Mouse (Mus musculus) thymus, postnatal 14 days (tissue): ENCODE results near the gene Lad1.

Experiments used
- DNase-seq: peaks from one replicate; pipeline ENCODE4 v3.0.0; 2021

The Lad1 gene

DNA sequence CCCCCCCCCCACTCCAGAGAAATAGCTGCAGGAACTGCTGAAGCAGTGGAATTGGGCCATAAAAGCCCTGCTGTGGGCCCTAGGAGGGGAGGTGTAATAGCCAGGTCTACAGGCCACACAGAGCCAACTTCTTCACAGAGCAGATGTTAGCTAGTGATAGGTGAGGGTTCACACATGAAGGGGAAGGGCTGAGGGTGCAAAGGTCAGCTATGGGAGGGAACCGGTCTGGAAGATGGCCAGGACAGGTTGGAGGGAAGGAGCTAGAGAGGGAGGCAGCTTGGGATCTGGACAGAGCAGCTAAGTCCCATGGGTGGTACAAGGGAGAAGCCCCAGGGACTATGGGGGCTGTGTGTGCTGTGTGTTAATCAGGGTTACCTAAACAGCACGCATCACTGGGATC lies 8.2 kb upstream of the Lad1 start:
- no peak for DNase-seq

GRCm38 (mm10) chr1:135811016-135811646 lies 7.3 kb upstream of the Lad1 start:
- peak; percentile 93 for DNase-seq

DNA sequence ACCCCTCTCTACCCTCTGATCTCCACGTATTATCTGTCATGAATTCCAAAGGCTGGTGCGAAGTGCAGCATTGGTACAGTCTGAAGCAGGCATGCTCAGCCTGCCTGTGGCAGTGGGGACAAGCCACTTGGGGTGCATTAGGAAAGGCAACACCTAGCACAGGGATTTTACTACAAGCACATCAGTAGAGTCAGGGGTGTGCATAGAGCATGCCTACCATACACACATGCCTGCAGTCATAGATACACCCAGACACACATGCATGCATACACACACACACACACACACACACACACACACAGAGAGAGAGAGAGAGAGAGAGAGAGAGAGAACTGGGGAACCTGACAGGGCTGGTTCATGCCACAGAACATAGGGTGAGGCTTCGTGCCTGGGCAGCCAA lies 6.2 kb upstream of the Lad1 start:
- no peak for DNase-seq

- DNase-seq, result no peak
These were observed 5.8 kb upstream of the Lad1 start for GRCm38 (mm10) chr1:135812618-135813017.

DNA sequence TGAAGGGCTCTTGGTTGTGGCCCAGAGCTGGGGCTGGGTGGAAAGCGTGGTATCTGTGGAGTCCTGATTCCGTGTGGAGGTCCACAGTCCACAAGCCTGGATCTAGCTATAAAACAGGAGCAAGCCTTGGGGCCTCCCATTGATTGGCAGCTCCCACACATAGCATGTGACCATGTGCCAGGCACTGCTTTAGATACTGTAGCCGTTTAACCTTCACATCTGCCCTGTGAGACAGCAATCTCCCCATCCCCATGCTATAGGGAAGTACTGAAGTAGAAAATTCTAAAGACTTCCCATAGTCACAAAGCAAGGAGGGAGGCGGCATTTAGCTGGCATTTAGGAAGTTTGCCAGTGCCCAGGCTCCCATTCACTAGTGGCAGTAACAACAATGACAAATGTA lies 5.3 kb upstream of the Lad1 start:
- DNase-seq, result no peak

- DNase-seq, result peak; percentile 66
These were observed 4.6 kb upstream of the Lad1 start for GRCm38 (mm10) chr1:135813687-135814395.

DNA sequence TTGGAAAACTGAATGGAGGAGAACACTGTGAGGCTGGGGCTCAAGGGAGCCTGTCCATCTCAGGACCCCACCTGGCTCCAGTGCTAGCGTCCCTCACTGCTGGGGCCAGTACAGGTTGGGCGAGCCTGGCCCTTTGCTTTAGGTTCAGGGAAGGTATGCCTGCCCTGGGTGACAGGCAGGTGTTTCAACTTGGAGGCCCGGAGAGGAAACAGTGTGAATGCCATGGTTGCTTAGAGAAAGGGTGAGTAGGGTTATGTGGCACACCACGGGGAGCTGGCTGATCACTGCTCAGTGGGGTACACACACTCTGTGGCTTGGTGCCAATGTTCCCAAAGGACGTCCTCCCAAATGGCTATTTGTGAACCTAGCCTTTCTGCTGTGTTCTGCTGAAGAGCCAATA lies 3.9 kb upstream of the Lad1 start:
- DNase-seq, result peak; percentile 39

DNA sequence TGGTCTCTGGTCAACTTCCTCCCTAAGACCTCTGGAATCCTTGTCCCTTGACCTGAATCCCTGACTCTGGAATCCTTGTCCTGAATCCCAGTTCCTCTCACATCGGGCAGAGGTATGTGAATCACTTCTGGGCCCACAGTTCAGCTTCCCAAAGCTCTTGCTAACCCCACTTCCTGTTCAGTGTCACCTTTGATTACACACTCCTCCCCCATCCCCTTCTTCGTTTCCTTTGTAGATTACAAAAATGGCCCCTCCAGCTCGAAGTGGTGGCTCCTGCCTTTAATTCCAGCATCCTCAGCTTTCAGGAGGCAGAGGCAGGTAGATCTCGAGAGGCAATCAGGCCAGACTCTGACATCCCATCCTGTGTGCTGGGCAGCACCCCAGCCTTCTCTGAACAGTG lies 803 bp upstream of the Lad1 start:
- peak; percentile 39 for DNase-seq

DNA sequence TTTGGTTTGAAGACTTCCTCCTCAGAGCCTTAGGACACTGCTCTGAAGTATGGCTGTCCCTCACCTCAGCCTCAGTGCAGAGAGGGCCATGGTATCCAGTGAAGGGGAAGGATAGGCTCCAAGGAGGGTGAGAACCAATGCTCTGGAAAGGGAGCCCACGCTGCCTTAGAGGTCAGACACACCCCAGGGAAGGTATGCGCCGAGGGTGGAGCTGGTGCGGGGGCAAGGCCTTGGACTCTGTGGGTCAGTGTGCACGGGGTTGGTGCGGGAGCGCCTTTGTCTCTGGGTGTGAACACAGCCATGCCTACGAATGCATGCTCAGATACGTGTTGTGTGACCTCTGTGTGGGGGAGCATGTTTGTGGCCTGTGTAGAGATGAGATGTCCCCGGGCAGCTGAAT lies 1.7 kb downstream of the Lad1 start:
- no peak for DNase-seq

DNA sequence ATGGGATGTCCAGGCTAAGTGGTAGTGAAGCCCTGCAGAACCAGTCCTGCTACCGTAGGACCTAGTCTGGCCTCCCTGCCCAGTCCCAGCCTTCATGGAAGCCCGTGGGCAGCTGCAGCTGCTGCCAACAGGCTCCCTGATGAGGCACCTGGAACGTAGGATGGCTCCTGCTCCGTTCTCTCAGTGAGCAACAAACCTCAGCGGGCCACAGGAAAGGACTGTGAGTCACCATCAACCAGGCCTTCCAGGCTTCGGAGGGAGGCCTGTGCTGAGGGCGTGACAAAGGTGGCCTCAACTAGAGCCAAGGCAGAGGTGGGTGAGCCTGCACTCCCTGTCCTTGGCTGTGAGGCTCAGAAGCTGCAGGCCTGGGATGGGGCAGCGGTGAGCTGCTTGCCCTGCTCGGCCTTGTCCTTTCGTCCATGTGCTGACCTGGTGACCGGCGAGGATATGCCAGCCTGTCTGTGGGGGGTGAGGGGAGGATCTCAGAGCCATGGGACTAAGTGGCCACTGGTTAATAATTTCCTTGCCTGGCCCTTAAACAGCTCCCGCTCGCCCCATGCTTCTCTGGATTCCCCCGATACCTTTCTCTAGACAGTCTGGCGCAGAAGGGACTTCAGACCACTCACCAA lies 2.5 kb downstream of the Lad1 start:
- DNase-seq, result no peak

DNA sequence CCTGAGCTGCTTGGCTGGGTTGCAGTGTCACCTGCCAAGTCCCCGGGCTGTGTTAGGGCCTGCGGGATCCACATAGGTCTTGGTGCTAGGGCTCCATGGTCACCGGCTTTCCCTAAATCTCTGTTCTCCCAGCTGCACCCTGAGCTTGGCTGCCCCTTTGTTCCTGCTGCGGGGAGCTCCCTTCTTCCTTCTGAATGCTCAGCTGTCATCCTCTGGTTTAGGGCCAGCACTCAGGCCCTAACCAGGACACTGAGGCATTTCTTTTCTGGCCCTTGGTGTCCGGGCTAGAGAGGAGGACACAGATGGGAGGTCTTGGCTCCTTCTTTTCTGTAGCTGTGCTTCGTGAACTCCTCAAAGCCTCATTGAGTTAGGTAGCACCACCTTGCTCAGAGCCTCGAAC lies 3.4 kb downstream of the Lad1 start:
- DNase-seq, result no peak

DNA sequence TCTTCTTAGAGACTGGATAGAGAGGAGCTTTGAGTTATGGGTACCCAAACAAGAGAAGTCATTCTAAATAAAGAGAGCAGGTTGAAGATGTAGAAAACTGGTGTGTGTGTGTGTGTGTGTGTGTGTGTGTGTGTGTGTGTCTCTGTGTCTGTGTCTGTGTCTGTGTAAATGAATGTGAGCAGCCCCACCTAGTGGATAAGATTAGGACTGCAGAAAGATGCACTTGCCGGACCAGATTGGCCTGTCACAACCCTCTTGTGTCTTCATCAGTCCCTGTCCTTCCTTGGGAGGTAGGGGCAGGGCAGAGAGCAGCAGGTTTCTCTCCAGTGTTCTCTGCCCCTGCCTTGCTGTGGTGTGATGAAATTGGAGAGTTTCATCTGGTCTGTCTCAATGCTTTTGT lies 10.5 kb downstream of the Lad1 start:
- peak; percentile 60 for DNase-seq

DNA sequence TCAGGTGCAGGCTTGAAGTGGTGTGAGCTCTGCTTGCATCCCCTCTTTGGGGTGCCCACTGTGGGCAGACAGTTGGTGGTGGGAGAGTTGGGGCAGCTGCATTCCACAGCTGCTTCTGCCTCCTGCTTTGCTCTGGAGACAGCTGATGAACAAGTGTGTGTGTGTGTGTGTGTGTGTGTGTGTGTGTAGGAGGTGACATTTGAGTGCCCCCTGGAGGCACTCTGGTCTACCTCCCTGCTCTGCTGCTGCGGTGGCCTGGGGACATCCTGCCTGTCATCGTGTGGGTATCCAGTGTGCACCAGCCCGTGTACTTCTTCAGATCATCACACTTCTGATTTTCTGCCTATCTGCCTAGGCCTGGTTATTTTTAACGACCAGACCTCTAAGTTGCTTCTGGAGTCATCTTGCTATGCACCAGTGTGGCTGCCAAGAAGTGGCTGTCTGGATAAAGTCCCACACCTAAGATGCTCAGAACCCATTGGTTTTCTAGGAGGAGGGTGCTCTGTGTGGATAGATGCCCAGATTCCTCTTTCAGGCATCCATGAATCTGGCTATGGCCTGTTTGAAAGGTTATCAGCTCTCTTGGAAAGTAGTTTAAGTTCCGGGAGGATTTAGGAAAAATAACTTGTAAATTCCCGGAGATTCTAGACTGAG lies 15.9 kb downstream of the Lad1 start:
- DNase-seq, result peak; percentile 51

- DNase-seq, result no peak
These were observed 16.6 kb downstream of the Lad1 start for GRCm38 (mm10) chr1:135834983-135835382.

- DNase-seq, result no peak
These were observed 17.5 kb downstream of the Lad1 start, which contains the start of gene Tnnt2 for GRCm38 (mm10) chr1:135835716-135836483. TSS of gene Tnnt2 (plus strand) at chr1:135836354.

GRCm38 (mm10) chr1:135838626-135839025 lies 20.2 kb downstream of the Lad1 start:
- no peak for DNase-seq

DNA sequence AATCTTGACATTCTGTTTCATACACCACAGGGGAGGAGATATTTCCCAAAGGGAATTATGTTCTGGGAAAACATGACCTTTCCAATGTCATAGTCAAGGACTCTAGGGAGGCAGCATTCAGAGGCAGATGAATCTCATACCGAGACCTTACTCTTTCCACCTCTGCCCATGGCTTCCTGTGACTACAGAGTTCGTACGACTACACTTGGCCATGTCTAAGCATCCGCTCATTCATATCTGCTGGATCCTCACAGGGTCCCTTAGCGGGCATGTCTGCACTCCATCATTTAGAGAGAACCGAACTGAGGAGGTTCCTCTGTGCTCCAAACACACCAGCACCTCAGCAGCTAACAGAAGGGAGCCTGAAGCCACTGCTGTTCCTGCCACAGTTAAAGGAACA lies 20.7 kb downstream of the Lad1 start:
- no peak for DNase-seq

DNA sequence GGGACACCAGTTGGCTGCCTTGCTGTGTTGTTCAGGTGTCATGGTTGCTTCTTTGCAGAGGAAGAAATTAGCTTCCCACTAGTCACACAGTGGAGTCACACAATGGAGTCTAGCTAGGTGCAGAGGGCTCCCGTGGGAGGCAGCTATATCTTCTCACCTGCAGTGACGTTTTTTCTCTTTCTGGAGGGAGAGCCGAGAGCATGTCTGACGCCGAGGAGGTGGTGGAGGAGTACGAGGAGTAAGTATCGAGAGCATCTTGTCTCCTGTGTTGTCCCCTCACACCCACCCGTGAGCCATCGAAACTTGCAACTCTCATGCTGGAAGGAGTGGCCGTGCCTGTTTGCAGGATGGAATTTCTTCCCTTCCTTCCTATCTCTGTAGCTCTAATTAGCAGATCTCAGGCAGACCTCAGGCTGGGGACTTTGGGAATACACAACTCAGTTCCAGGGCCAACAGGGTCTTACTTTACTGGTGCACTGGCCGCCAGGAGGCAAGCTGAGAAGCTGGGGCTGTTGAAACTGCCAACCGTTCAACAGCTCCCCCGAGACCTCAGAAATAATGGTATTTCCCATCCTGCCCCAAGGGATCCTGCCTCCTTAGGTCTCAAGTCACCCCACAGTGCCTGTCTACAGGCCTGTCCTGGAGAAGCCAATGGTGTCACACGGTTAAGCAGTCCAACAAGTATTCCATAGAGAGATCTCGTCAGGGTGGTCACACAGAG lies 22.4 kb downstream of the Lad1 start:
- no peak for DNase-seq

DNA sequence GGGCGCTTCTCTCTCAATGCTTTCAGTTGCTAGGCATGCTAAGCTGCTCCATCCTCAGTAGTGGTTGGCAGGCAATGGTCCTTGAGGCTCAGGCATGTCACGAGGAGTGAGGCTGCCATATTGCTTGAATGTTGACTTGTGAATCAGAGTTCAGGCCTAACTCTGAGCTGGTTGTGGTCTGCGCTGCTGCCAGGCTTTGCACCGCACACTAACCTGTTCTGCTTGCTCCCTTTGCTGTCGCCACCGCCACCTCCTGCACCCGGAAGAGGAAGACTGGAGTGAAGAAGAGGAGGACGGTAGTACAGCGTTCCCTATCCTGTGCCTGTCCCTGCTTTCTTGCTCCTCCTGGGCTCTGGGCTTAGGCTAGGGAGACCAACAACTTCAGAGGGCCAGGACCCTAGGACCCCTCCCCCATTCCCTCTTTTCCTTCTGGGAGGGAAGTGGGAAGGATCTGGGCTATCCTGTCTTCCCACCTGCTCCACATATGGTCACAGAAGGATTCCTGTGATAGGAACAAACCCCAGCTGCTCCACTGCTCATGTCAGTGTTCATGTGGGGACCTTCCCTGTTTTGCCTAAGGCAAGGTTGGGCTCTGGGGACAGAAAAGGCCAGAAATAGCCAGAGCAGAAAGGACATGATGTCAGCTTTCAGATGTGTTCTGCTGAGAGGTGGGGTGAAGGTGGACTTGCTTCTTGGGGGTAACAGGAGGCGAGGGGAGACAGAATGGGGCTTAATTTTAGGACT lies 25.3 kb downstream of the Lad1 start:
- DNase-seq, result no peak

GRCm38 (mm10) chr1:135844481-135844880 lies 26.1 kb downstream of the Lad1 start:
- DNase-seq, result no peak

DNA sequence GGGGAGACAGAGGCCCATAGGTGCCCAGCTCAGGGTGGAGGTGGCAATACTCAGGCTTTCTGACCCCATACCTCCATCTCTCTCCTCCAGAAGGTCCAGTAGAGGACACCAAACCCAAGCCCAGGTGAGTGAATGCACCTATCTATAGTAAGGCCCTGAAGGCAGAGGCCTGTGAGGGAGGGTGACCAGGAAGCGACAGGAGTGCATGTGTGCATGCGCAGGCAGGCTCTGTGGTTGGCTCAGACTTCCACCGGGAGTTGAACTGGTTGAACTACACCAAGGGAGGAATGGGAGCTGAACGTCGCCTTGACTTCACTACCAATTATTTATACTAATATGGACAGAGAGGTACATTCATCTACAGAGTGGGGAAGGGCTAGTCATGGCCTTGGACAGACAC lies 28.2 kb downstream of the Lad1 start:
- no peak for DNase-seq

DNA sequence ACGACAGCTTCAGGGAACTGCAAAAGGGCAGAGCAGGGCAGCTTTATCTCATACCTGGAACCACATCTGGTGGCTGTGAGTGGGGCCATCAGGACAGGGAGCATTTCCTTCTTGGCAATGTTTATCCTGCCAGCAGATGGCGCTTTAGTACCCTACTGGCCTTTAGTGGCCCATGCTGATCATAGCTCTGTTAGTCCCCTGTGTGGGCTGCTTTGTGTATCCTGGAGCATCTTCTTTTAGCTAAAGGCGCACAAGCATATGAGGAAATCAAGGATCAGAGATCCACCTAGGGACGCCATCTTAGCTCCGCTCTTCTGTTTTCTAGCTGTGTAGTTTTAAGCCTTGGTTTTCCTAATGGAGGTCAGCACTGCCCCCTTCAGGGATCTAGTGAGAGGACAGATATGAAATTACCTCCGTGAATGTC lies 28.8 kb downstream of the Lad1 start:
- peak; percentile 46 for DNase-seq
